Mouse (Mus musculus) limb, embryonic 12.5 days (tissue): ENCODE results near the gene Ppox. TPM values are rescaled to one million over a fixed set of nuclear protein-coding genes. Genes with fewer than 3 reads are reported as not detected.
"Not testable (repeated sequence)": the region's sequence is repeated elsewhere in the genome, so short reads cannot be mapped to it uniquely, and the experiment has no call there.

Experiments used
- ATAC-seq: fragments of 200-750 bp; cut with Nextera tagmentation; 2 replicates; pipeline ENCODE4 v1.8.0; 2017; ENCODE audit warnings: low read depth, moderate TSS enrichment; ENCODE audit not compliant: insufficient number of reproducible peaks, insufficient read depth, low FRiP score, low TSS enrichment
- H3K27ac ChIP-seq: fragments of 300-500 bp; sonication (generic); 2 replicates; pipeline ENCODE4 v1.5.1; 2016; ENCODE audit warnings: mild to moderate bottlenecking, moderate library complexity
- H3K27me3 ChIP-seq: fragments of 300-500 bp; sonication (generic); 2 replicates; pipeline ENCODE4 v1.6.1; 2016; ENCODE audit warnings: mild to moderate bottlenecking, moderate library complexity
- H3K36me3 ChIP-seq: fragments of 300-500 bp; sonication (generic); 2 replicates; pipeline ENCODE4 v1.6.1; 2016; ENCODE audit warnings: mild to moderate bottlenecking, moderate library complexity
- H3K4me1 ChIP-seq: fragments of 300-500 bp; sonication (generic); replicated peaks from 2 replicates; pipeline ENCODE4 v1.6.1; 2016
- H3K4me2 ChIP-seq: fragments of 300-500 bp; sonication (generic); 2 replicates; pipeline ENCODE4 v1.6.1; 2016; ENCODE audit warnings: mild to moderate bottlenecking, moderate library complexity
- H3K4me3 ChIP-seq: fragments of 300-500 bp; sonication (generic); replicated peaks from 2 replicates; pipeline ENCODE4 v1.5.1; 2016; ENCODE audit warnings: mild to moderate bottlenecking
- H3K9ac ChIP-seq: fragments of 300-500 bp; sonication (generic); replicated peaks from 2 replicates; pipeline ENCODE4 v1.6.1; 2016; ENCODE audit warnings: mild to moderate bottlenecking, moderate library complexity
- H3K9me3 ChIP-seq: fragments of 300-500 bp; sonication (generic); 2 replicates; pipeline ENCODE4 v1.6.1; 2016; ENCODE audit warnings: mild to moderate bottlenecking, moderate library complexity
- WGBS: fragments of 180-500 bp; shearing (Covaris S2); methylation state at CpG from one replicate; pipeline ENCODE4 v1.1.7; 2016; 5-methylcytosine and 5-hydroxymethylcytosine counted together
- polyA plus RNA-seq: library from polyadenylated mRNA; unstranded; fragments of >200 nt; fragmentation: Nextera tagmentation; extraction: Ambion mirVana; gene quantifications from 2 replicates; pipeline ENCODE4 v1.2.1, GENCODE M21; 2016

The Ppox gene
- polyA plus RNA-seq, 1 experiment from 2014 or later, result 75.9 TPM

DNA sequence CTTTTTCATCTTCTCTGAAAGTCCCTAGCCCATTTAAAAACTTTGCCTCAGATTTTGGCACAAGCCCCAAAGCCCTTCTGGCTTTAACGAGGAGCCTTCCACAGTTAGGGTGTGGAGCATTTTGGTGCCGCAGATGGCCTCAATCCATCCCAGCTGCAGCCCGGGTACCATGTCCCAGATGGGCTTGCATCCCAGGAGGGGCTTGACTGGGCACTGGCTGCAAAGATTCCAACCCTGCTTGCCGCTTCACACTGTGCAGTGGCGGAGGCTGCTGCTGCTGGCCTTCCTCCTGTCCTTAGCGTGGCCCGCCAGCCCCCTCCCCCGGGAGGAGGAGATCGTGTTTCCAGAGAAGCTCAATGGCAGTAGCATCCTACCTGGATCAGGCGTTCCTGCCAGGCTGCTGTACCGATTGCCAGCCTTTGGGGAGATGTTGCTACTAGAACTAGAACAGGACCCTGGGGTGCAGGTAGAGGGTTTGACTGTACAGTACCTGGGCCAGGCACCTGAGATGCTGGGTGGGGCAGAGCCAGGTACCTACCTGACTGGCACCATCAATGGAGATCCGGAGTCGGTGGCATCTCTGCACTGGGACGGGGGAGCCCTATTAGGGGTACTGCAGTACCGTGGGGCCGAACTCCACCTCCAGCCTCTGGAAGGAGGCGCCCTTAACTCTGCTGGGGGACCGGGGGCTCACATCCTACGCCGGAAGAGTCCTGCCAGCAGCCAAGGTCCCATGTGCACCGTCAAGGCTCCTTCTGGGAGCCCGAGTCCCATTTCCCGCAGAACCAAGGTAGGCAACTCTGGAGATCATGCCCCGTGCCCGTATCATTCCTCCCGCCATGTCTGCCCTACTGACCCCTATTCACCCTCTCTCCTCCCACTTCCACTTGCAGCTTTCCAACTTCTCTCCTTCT lies 30.0 kb downstream of the Ppox start, which contains the start of gene Ndufs2:
Ndufs2 (minus strand) TSS at position 709 of the 914 bp plus-strand sequence.
- 13% methylated on average over 26 of the region's 26 CpGs for WGBS
- H3K9ac ChIP-seq, result peak within 1 kb of the TSS; percentile 57
- H3K4me3 ChIP-seq, result peak within 1 kb of the TSS; percentile 38
- peaks cover 20% of the 10 kb centered on the region; the same call in 1 of the 2 replicates for H3K36me3 ChIP-seq
- ATAC-seq, result no peak
- peaks cover 55% of the 10 kb centered on the region for H3K4me1 ChIP-seq
- no peaks in the 10 kb centered on the region for H3K27me3 ChIP-seq
- H3K27ac ChIP-seq, result peak within 1 kb of the TSS; percentile 96
- H3K4me2 ChIP-seq, result peak within 1 kb of the TSS; percentile 67
- no peaks in the 10 kb centered on the region for H3K9me3 ChIP-seq

DNA sequence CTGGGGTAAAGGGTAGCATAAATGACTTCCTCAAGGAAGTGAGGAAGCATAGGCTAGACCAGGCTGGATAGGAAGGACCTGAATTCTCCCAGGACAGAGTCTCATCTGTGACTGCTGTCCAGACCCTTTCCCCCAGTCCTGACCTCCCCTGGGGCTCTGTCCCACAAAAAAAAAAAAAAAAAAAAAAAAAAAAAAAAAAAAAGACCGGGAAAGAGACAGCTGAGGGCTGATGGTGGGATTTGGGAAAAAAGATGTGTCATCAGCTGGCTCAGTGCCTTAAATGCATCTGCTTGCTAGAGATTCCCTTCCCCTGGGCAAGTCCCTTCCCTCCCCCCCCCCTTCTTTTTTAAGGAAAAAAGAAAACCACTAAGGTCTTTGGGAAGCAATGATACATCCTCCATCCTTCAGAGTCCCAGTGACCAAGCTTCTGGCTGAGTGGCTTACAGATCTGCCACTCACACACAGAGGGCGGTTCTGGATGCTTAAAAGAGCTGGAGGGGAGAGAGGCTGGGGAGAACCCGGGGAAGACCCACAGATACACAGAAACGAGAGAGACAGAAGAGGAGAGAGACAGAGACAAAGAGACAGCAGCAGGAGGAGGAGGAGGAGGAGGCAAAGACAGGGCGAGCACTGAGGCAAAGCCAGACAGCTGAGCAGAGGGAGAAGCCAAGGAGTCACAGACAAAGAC lies 30.9 kb downstream of the Ppox start, which contains the start of gene Adamts4:
Adamts4 (plus strand) TSS at position 509 of the 688 bp plus-strand sequence.
- 17% methylated on average over 5 of the region's 5 CpGs for WGBS
- Histone ChIP-seq H3K4me3 (peak within 1 kb of the TSS; percentile 38), H3K36me3 (peaks cover 22% of the 10 kb centered on the region), H3K4me2 (peak within 1 kb of the TSS; percentile 67), H3K27ac (peak within 1 kb of the TSS; percentile 96), H3K27me3 (no peaks in the 10 kb centered on the region), H3K9ac (peak within 1 kb of the TSS; percentile 57), H3K9me3 (no peaks in the 10 kb centered on the region), H3K4me1 (peaks cover 61% of the 10 kb centered on the region)
- no peak for ATAC-seq

DNA sequence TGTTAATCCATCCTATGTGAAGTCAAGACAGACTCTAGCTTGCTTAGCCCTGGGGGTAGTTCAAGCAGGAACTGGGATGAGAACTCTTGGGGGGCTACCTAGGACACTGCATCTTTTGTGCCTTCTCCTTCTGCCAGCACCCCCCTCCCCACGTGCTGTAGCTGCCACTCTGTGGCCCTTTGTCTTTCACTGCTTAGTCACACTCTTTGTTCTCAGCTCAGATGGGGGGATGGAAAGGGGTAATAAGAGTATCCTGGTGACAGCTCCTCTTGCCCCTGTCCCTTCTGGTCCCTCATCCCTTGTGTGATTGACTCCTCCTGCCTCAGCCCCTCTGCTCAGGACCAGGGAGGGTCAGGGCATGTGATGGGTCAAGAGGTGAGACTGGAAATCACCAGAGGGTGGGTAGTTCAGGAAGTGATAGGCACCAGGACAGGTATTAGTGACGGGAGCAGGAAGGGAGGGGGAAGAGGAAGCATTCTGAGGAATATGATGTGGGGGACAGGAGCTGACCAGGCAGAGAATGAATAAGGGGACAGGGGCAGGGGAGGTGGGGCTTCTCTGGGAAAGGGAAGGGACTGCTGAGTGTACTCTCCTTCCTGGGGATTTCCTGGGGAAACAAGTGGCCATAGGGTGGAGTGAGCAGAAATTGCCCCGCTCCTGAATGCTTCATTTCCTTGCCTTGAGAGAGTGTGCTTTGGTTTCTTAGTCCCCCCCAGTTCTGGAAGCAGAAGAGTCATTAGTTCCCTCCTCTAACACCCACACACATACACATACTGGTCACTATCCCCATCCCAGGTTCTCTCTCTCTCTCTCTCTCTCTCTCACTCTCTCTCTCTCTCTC lies 32.4 kb downstream of the Ppox start:
- no peak for ATAC-seq
- Histone ChIP-seq H3K4me2 (no peak overlapping the region), H3K9ac (no peak overlapping the region), H3K4me3 (no peak overlapping the region), H3K27me3 (no peaks in the 10 kb centered on the region), H3K9me3 (no peaks in the 10 kb centered on the region), H3K27ac (peak overlapping the region; percentile 88), H3K4me1 (peaks cover 61% of the 10 kb centered on the region), H3K36me3 (peaks cover 24% of the 10 kb centered on the region)
- WGBS, result 51% methylated on average over 3 of the region's 3 CpGs

DNA sequence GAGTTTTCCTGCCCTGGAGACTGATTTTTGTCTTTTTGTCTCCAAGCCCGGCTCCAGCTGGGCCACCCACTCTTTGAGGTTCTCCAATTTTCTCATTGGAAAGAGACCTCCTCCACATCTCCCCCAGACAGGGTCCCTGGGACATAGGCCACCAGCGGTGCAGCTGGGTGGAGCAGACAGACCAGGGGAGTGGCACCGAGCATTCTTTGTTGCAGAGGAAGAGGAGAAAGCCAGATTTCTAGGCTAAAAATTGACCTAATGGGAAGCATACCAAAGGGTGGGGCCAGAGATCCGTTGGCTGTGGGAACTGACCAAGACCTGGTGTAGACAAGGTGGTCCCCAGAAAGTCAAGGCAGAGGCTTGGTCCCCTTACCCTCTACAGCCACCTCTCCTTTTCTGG lies 33.1 kb downstream of the Ppox start:
- Histone ChIP-seq H3K9ac (no peak overlapping the region), H3K9me3 (no peaks in the 10 kb centered on the region), H3K4me1 (peaks cover 58% of the 10 kb centered on the region), H3K27ac (peak overlapping the region; percentile 88), H3K36me3 (peaks cover 28% of the 10 kb centered on the region), H3K4me3 (peak overlapping the region; percentile 80; the same call in 1 of the 2 replicates), H3K27me3 (no peaks in the 10 kb centered on the region), H3K4me2 (peak overlapping the region; percentile 77)
- ATAC-seq, result no peak
- WGBS, result 42% methylated on average over 4 of the region's 4 CpGs

DNA sequence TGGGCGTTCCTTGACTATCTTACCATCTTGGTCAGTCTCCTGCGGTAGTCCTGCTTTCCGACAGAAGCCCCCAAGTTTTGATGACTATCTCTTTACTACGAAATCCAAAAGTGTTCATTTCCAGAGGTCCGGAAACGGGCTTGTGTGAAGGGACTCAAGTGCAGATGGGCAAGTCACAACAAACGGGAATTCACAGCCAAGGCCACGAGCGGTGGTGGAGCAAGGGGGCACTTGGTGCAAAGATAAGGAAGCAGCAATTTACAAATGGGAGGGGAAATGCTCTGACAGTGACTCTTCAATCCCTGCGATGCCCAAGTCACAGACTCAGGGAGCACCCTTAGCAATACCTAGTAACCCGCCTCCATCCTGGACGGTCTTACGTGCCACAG lies 33.5 kb downstream of the Ppox start:
- Histone ChIP-seq H3K27ac (peak overlapping the region; percentile 88), H3K4me1 (peaks cover 53% of the 10 kb centered on the region), H3K36me3 (peaks cover 31% of the 10 kb centered on the region), H3K27me3 (no peaks in the 10 kb centered on the region), H3K4me2 (peak overlapping the region; percentile 77), H3K9ac (no peak overlapping the region; the same call in 1 of the 2 replicates), H3K9me3 (no peaks in the 10 kb centered on the region), H3K4me3 (peak overlapping the region; percentile 80)
- 11% methylated on average over 13 of the region's 13 CpGs for whole genome bisulfite sequencing
- ATAC-seq, result no peak

DNA sequence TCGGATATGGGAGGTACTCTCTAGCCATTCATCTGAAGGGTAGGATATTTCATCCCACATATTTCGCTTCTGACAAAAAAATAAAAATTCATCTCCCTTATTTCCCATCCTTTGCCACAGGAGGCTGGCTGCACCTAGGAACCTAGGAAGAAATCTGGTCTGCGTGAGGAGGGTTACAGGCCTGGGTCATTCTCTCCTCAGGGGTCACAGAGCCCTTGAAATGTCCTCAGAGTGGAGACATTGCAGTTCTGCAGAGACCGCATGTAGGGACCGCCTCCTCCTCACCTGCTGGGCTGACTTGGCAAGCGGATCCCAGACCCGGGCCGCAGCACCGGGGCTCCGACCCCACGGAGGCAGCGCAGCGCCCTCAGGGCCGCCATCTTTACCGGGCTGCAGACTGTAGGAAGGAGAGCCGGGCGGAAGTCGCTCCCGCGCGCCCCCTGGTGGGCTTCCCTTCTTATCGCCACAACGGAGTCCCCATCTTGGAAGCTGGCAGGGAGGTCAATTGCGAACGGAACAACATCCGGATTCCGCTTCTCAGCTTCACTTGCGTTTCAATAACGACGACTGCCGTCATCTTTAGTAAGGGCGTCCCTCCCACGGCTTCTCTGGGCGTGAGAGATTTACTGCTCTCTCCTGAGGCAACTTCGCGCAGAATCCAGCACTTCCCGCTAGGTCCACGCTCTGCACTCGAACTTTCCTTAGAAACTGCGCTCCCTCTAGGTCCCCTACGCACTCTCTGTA lies 34.1 kb downstream of the Ppox start:
- H3K4me3 ChIP-seq, result peak overlapping the region; percentile 80
- peaks cover 47% of the 10 kb centered on the region for H3K4me1 ChIP-seq
- H3K27ac ChIP-seq, result peak overlapping the region; percentile 88
- WGBS, result under 1% methylated on average over 41 of the region's 41 CpGs
- peak overlapping the region; percentile 88 for H3K9ac ChIP-seq
- no peaks in the 10 kb centered on the region for H3K9me3 ChIP-seq
- no peaks in the 10 kb centered on the region for H3K27me3 ChIP-seq
- ATAC-seq, result peak; percentile 89
- peak overlapping the region; percentile 77 for H3K4me2 ChIP-seq
- H3K36me3 ChIP-seq, result peaks cover 37% of the 10 kb centered on the region

DNA sequence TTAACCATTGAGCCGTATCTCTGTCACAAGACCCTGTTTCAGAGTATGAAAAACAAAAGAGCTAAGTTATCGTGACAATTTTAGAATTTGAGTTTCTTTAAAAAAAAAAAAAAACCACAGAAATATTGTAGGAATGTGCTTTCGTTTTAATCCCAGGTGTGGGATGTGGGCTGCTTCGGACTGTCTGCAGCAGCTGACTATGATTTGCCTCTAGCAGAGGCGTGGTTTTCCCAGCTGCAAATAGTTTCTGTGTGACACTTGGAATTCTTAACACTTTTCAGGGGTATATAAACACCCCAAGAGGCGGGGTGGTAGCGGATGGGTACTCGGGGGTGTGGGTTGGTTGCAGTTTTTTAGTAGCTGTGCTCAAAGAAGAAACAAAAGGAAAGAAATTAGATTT lies 35.6 kb downstream of the Ppox start:
- H3K4me3 ChIP-seq, result no peak overlapping the region; the same call in 1 of the 2 replicates
- H3K4me2 ChIP-seq, result peak overlapping the region; percentile 77
- H3K4me1 ChIP-seq, result peaks cover 32% of the 10 kb centered on the region
- no peak overlapping the region for H3K9ac ChIP-seq
- no peaks in the 10 kb centered on the region for H3K9me3 ChIP-seq
- H3K27me3 ChIP-seq, result no peaks in the 10 kb centered on the region
- H3K27ac ChIP-seq, result no peak overlapping the region
- peaks cover 51% of the 10 kb centered on the region for H3K36me3 ChIP-seq
- ATAC-seq, result no peak
- WGBS, result 82% methylated on average over 8 of the region's 8 CpGs

DNA sequence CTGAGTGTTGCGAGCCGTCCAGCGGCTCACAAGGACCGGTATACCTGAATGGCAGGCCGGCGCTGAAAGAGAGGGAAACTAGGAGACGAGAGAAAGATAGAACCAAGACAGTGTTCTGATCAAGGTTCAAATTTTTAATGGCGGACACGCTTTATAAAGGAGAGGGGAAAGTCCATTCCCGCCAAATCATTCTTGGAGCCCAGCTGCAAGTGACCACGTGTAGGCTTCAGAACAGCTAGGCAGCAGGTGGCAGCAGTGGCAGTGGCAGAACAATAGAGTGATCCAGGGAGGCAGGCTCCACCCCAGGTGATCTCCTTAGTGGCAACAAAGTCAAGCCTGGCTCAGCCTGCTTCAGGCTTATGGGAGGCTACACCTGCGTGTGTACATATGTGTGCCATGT lies 39.0 kb downstream of the Ppox start:
- not testable (repeated sequence) for H3K4me2 ChIP-seq, H3K4me3 ChIP-seq, ATAC-seq, H3K27ac ChIP-seq, H3K9ac ChIP-seq, H3K27me3 ChIP-seq, H3K9me3 ChIP-seq
- WGBS, result 87% methylated on average over 12 of the region's 12 CpGs
- H3K36me3 ChIP-seq, result peaks cover 85% of the 10 kb centered on the region
- peaks cover 11% of the 10 kb centered on the region for H3K4me1 ChIP-seq

DNA sequence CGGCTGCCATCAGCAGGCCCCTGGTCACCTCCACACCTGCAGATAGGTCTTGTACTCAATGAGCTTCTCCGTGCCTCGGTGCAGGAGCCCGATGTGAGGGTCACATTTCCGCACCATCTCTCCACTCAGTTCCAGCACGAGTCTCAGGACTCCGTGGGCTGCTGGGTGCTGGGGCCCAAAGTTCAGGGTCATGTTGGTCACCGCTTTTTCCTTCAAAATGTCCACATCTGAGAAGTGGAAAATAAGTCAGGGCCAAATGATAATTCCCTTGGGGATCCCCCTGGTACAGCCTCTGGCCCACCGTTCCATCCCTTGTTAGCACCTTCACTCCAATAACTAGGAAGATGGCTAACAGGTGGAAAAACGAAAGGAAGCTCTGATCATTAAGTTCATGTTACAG lies 40.1 kb downstream of the Ppox start:
- Histone ChIP-seq H3K9me3 (no peaks in the 10 kb centered on the region), H3K4me3 (no peak overlapping the region), H3K4me1 (peaks cover 6% of the 10 kb centered on the region), H3K9ac (no peak overlapping the region), H3K36me3 (peaks cover 96% of the 10 kb centered on the region), H3K27me3 (no peaks in the 10 kb centered on the region), H3K4me2 (no peak overlapping the region), H3K27ac (no peak overlapping the region)
- no peak for ATAC-seq
- WGBS, result 90% methylated on average over 10 of the region's 10 CpGs

DNA sequence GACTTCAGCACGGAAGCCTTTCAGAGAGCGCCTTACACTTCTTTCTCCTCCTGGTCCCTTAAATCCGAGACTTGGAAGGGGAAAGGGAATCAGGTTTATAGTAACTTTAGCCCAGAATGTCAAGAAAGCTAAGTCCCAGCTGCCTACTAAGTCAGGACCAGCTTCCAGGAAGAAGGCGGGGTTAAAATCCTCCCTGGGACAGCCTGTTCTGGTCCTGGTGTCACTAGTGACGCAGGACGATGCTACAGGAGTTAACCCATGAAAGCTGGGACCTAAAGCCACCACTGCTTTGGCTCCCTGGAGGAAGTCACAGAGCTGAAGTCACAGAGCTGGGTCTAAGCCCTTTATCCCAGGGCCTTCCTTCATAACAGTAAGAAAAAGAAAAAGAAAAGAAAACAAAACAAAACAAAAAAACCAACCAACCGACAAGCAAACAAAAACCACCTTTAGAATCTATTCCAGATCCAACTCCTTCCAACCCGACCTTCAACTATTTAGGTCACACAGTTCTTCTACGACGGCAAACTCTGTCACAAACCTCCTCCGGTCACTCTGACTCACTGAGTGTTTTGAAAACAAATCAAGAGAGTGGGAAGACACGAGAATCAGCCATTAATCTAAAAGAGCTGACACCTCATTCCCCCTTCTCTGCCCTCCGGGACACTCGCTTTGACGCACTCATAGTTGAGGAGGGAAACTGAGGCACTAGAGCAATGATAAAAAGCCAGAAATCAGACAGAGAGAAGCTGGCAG lies 40.8 kb downstream of the Ppox start:
- Histone ChIP-seq H3K27me3 (no peaks in the 10 kb centered on the region), H3K4me3 (no peak overlapping the region), H3K4me2 (no peak overlapping the region), H3K9me3 (no peaks in the 10 kb centered on the region), H3K4me1 (no peaks in the 10 kb centered on the region), H3K27ac (no peak overlapping the region), H3K9ac (no peak overlapping the region), H3K36me3 (peaks cover 96% of the 10 kb centered on the region)
- WGBS, result 79% methylated on average over 15 of the region's 15 CpGs
- ATAC-seq, result no peak
